In the genomic region with DNA sequence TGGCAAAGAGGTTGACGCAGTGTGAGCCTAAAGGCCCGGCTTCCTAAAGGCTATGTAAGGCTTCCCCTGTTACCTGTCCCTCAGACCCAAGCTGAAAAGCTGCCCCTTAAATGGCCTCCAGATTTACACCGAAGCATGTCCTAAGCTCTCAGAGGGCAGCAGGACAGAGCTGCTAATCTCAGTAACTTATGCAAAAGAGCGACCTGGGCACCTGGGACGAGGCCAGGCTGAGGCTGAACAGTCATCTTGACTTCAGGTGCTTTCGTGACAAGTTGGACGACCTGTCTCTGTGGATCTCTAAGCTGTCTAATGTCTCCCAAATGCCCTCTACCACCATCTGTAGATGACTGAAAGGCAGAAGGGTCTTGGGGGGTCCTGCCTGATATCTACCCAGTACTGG, we compare ENCODE assay signal across 17 mouse cellular contexts. TPM values are rescaled to one million over a fixed set of nuclear protein-coding genes. Genes with fewer than 3 reads are reported as not detected.
"Had no signal": no experiment of that assay in that cellular context is flagged by ENCODE, and none has a peak within 500 bp of the region (broad histone marks: within the 10 kb centered on the region; RNA-seq: fewer than 3 reads in every experiment).

No protein-coding gene starts in this region.

- H3K27me3 ChIP-seq: neural tube, embryonic 15.5 days had no signal

- H3K36me3 ChIP-seq: midbrain, embryonic 10.5 days; midbrain, embryonic 12.5 days; neural tube, embryonic 13.5 days; neural tube, embryonic 15.5 days had no signal

- H3K9me3 ChIP-seq: midbrain, embryonic 10.5 days; midbrain, embryonic 12.5 days; neural tube, embryonic 13.5 days; neural tube, embryonic 15.5 days had no signal

- ATAC-seq: midbrain, embryonic 16.5 days had no signal

- H3K9ac ChIP-seq: lung, embryonic 14.5 days; midbrain, embryonic 12.5 days; neural tube, embryonic 13.5 days; neural tube, embryonic 15.5 days had no signal

- H3K4me2 ChIP-seq: lung, embryonic 14.5 days; midbrain, embryonic 12.5 days; neural tube, embryonic 13.5 days; neural tube, embryonic 15.5 days had no signal

- H3K27ac ChIP-seq: midbrain, embryonic 10.5 days; midbrain, embryonic 12.5 days; neural tube, embryonic 13.5 days; neural tube, embryonic 15.5 days had no signal

- H3K4me3 ChIP-seq: midbrain, embryonic 10.5 days; midbrain, embryonic 12.5 days; myocyte; neural tube, embryonic 13.5 days; neural tube, embryonic 15.5 days had no signal

- H3K4me1 ChIP-seq: midbrain, embryonic 12.5 days; neural tube, embryonic 13.5 days had no signal

- DNase-seq: lung, adult 18-20 months; lung, postnatal 10 days; lung, postnatal 4 days; retina, postnatal 1 day; right cerebral cortex, postnatal 4 days; spleen, adult 18-20 months; thymus, adult 18-20 months; thymus, postnatal 14 days; thymus, postnatal 36 days had no signal

RNA-seq across cellular contexts. Expression of gene Wnt9b, which starts 17.3 kb away (rescaled TPM):
- polyA plus RNA-seq: lung, embryonic 14.5 days; lung, embryonic 16.5 days; myocyte; neural tube, embryonic 13.5 days had no signal
